Mouse (Mus musculus) frontal cortex, adult 2 months (tissue): ENCODE results near the gene A730049H05Rik. TPM values are rescaled to one million over a fixed set of nuclear protein-coding genes. Genes with fewer than 3 reads are reported as not detected.

Experiments used
- DNase-seq, 2 experiments: peaks; one replicate each; pipeline ENCODE4 v3.0.0; 2022; ENCODE audit warnings: low spot score in 1 of 2; ENCODE audit errors: extremely low spot score in 1 of 2
- polyA plus RNA-seq: library from polyadenylated mRNA; depleted of rRNA; stranded (reverse); fragments of >200 nt; gene quantifications from 2 replicates; pipeline ENCODE4 v1.2.3, GENCODE M21; 2012; rRNA removed

The A730049H05Rik gene
- 0.06 TPM in 1 of 2 replicates, not detected in the other for polyA plus RNA-seq

GRCm38 (mm10) chr6:92816311-92816751 is at the start of gene A730049H05Rik:
Gene A730049H05Rik (plus strand): TSS chr6:92816478.
- DNase-seq: no peak

- peak in 1 of 2 experiments; percentile 86 for DNase-seq
Measured at GRCm38 (mm10) chr6:92776356-92776755, 39.9 kb upstream of the A730049H05Rik start.

DNA sequence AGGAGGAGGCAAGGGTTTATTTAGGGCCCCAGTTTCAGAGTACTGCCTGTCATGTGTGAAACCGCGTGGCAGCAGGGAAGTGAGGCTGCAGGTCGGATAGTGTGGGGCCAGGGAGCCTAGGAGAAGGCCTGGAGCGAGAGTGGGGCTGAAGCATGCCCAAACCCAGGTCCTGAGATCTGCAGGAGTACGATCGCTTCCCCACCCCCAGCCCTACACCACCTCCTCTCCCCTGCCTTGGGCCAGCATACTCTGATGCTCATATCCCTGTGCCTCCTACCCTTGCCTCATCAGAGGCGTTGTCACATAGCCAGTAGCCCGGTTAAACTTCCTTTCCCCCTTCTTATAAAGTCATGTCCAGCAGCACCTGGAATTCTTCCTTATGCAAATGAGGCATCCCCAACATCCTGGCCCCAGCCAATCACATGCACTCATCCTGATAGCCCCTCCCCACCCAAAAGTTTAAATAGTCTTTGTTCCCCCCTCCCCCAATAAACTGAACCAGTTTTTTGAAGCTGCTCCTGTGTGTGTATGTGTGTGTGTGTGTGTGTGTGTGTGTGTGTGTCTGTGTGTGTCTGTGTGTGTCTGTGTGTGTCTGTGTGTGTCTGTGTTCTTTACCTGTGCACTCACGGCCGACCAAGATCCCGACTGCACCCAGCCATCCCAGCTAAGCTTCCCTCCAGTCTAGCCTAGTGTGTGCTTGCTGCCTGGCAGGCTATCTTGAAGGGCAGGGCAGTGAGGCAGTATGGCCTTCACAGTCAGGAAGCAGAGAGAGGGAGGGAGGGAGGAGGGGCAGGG is 36.9 kb upstream of the A730049H05Rik start:
- no peak for DNase-seq

GRCm38 (mm10) chr6:92779935-92780205 is 36.4 kb upstream of the A730049H05Rik start:
- no peak for DNase-seq

GRCm38 (mm10) chr6:92781446-92781845 is 34.8 kb upstream of the A730049H05Rik start:
- DNase-seq: no peak

DNA sequence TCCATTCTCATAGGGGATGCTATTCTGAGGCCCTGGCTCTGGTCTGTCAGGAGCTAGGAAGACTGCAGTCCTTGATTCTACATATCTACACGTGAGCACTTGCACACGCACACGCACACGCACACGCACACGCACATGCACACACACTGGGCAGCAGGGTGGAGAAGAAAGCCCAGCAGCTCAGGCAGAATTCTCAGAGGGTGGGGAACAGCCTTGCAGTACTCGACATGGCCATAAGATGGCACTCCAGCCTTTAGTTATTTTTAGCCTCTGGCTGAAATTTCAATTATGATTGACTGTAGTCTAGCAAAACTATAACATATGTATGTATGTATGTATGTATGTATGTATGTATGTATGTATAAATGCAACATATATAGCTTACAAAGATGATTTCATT is 31.5 kb upstream of the A730049H05Rik start:
- peak; percentile 21 to 83 for DNase-seq

DNA sequence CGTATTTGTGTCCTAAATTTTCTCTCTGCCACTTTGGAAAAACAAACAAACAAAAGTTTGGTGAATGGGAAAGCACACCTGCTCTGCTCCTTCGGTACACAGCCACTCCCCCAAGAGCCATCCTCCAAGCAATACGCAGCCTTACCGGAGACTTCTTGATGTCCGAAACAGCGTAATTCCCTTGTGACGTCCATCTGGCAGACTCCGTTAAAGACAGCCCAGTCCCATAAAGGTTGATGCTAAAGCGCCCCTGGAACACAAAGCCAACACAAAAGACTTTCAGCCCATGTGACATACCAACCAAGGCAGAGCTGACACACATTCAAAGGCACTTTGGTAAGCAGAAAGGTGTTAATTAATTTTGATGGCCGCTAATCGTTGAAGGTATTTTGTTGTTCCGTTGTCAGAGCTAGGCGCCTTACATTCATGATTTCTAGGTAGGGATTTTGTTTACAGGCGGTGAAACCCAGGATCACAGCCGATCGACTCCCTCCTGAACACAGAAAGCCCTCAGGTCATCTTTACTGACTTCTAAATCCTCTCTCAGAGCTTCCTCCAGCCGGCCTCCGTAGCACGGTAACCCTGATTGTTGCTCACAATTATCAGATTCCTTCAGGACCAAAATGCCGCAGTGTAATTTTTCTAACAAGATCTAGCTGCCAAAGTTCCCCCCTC is 29.4 kb upstream of the A730049H05Rik start:
- DNase-seq: peak in 1 of 2 experiments; percentile 6

DNA sequence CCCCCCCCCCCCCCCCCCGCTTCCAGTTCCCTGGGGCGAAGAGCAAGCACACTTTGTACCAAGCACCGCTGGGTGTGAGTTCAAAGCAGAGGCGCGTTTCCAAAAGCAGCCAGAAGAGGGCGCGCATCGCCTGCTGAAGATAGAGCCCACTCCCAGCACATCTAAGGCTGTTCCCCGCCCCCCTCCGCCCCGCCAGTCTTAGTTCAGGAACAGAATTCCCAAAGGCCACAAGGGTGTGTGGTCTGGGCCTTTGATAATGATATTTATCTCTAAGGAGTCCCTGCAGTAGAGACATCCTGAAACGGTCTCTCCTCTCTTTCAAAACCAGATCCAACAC is 28.9 kb upstream of the A730049H05Rik start:
- peak; percentile 73 to 96 for DNase-seq

GRCm38 (mm10) chr6:92793804-92794203 is 22.5 kb upstream of the A730049H05Rik start:
- no peak for DNase-seq

GRCm38 (mm10) chr6:92801462-92801861 is 14.8 kb upstream of the A730049H05Rik start:
- no peak for DNase-seq

DNA sequence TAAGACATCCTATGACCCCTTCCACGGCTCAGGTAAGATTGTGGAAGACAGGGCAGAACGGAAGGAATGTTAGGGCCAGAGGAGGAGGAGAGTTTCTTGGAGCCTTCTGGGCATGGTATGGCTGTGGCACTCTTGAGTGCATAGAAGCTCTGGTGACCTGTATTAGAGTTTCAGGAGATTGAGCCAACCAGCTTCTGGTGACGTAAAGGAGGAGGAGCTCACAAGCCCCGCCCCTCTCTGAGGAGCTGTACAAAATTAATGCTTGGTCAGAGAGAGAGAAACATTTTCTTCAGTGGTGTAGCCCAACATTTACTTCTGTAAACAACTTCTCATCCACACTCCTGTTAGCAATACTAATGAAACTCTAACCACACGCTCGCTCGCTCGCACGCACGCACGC is 13.9 kb upstream of the A730049H05Rik start:
- no peak for DNase-seq

DNA sequence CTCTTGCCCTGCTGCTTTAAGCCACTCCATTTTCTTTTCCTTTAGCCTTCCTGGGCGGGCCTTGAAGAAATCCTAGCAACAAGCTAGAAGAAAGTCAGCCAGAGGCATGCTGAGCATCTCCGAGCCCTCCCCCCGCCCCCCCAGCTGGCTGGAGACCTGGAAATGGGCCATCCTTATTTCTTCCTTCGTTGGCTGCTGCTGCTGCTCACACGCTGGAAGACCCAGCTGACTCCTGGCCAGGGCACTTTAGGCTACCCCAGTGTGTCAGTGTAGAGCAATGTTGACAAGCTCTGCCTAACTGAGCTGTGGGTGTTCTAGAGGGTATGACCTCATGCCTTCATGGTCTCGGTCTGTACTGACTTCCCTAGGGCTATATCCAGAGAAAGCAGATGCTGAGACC is 13.1 kb upstream of the A730049H05Rik start:
- no peak for DNase-seq

- no peak for DNase-seq
Measured at GRCm38 (mm10) chr6:92804254-92804971, 11.9 kb upstream of the A730049H05Rik start.

DNA sequence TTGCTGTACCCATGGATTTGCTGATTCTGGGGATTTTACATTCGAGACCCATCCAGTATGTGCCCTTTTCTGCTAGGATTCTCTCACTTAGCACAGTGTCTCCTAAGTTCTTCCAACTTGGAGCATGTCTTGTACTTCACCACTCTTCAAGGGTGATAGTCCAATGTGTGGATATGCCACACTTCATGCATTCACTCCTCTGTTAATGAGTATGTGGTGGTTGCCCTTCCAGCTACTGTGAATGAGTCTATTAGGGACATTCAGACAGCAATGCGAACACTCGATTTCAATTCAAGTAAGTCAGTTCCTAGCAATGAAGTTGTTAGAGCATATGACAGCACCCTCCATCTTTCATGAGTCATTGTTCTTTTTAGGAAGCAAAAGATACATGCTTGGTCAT is 6.5 kb upstream of the A730049H05Rik start:
- DNase-seq: no peak

DNA sequence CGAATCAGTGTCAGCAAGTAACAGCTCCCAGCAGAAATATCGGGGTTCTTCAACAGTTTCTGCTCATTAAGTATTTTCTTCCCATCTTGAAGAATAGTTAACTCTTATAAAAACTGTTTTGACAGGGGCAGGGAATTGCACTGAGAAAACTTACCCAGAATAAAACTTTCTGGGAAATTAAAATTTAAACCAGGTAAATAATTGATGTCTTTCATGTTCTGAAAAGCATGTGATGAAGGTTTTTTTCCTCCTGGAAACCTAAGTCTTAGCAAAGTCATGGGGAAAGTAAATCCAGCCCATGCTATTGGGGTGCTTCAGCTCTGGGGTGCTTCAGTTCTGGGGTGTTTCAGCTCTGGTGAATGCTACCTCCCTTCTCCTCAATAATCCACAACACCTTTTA is 5.7 kb upstream of the A730049H05Rik start:
- DNase-seq: no peak

DNA sequence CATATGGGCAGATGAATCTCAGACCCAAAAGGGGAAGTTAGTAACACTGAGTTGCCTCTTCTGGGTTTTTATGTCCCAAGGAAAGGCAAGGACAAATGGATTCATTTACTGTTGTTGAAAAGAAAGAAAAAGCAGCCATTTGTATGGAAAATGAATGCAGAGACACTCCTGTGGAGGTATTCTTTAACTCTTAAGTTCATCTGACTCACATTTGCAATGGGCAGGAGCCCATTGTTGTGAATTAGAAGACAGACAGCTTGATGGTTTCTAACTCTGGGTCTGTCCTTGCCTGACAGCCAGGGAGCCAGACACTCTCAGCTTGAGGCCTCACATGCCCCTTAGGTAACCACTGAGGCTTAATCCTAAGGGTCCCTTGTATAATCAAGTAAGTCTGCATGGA is 4.7 kb upstream of the A730049H05Rik start:
- no peak for DNase-seq

GRCm38 (mm10) chr6:92812702-92813370 is 3.4 kb upstream of the A730049H05Rik start:
- no peak for DNase-seq

DNA sequence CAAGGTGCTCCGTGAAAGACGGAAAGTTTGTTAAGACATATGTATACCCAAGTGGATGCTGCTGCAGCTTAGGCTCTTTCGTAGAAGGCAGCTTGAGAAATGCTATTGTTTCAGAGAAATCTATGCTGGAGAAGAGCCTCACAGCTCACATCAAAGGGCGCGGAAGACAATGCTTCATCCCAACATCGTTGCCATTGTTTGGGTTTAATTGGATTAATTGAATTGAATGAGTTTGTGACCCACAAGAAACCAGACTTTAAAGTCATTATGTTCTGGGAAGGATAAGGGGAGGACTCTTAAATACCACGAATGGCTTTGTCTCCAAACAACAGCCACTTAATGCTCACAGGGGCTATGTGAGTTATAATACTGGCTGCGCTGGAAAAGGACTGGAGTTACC is 1.4 kb downstream of the A730049H05Rik start:
- DNase-seq: no peak

- no peak for DNase-seq
Measured at GRCm38 (mm10) chr6:92821606-92822005, 5.3 kb downstream of the A730049H05Rik start.

- DNase-seq: no peak
Measured at GRCm38 (mm10) chr6:92822006-92822405, 5.7 kb downstream of the A730049H05Rik start.

DNA sequence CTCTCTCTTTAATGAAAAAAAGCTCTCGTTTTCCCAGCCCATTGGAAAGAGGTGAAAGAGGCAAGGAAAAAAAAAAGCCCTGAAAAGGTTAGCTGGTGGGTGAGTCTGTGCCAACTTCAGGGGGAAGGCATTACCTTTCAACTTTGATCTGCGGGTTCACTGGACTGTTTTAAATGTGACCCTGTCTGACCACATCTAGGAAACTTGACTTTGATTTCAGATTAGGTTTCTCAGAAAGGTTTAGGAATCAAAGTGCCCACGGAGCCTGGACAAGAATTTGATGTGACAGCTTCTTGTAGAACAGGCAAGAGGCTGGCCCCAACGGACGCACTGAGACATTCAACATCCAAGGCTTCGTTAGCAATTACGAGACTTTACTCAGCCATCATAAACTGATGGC is 7.7 kb downstream of the A730049H05Rik start:
- no peak for DNase-seq
